Mouse (Mus musculus): Measurements from ENCODE around the gene Ly6g6d. TPM values are rescaled to one million over a fixed set of nuclear protein-coding genes. Genes with fewer than 3 reads are reported as not detected.

Ly6g6d gene
- polyA plus RNA-seq, 1 experiment from 2014 or later: 0.57 TPM

DNA sequence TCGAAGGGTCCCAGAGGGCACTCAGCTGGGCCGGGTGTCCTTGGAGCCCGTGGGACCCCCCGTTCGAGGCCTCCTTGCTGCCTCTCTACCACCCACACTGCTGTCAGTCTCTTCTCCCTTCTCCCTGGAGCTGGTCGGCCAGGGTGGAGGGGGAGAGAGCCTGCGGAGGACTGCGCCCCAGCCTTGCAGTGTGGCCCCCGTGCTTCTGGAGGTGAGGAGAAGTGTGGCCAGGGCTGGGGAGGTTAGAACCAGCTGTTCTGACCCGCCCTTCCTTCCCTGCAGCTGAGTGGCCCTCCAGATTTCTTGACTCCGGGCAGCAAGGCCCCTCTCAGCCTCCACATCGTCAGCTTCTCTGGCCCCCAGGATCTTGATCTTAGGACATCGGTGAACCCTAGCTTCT is 53.6 kb downstream of the Ly6g6d start:
- WGBS: 84% methylated on average over 12 of the region's 13 CpGs
- H3K27ac ChIP-seq (ENCODE audit: low read length): no peak overlapping the region
- H3K9me3 ChIP-seq (replicated peaks; ENCODE audit: control insufficient read depth, low read length, poor library complexity, severe bottlenecking): no peaks in the 10 kb centered on the region
- H3K4me2 ChIP-seq (ENCODE audit: low read length): no peak overlapping the region
- no peaks in the 10 kb centered on the region for H3K36me3 ChIP-seq (ENCODE audit: control insufficient read depth, insufficient read depth, low read length)
- H3K4me1 ChIP-seq (ENCODE audit: control insufficient read depth, insufficient read depth, low read length): no peaks in the 10 kb centered on the region; the same call in 1 of the 2 replicates
- H3K9ac ChIP-seq (ENCODE audit: low read depth, low read length): no peak overlapping the region
- H3K27me3 ChIP-seq (ENCODE audit: control insufficient read depth, insufficient read depth, low read depth, low read length): no peaks in the 10 kb centered on the region
- no peak overlapping the region for H3K4me3 ChIP-seq (ENCODE audit: low read depth, low read length)
- ATAC-seq: no peak

DNA sequence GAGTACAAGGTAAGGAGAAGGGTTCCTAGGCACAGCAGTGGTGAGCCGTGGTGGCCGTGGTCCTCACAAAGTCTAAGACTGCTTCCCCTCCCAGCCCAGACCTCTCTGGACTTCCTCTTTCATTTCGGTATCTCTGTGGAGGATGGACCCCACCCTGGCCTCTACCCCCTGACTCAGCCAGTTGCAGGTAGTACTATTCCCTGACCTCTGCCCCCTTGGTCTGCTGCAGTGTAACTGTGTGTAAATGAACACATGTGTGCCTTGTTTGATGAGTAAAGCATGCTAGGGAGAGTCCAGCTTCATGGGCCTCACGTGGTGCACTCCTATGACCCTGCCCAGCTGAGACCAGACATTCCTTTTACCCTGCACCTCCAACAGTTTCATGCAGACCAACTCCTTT is 54.1 kb downstream of the Ly6g6d start:
- no peak for ATAC-seq
- 84% methylated on average over 4 of the region's 4 CpGs for WGBS
- Histone ChIP-seq H3K36me3 (ENCODE audit: control insufficient read depth, insufficient read depth, low read length) (no peaks in the 10 kb centered on the region), H3K9me3 (replicated peaks; ENCODE audit: control insufficient read depth, low read length, poor library complexity, severe bottlenecking) (no peaks in the 10 kb centered on the region), H3K27me3 (ENCODE audit: control insufficient read depth, insufficient read depth, low read depth, low read length) (no peaks in the 10 kb centered on the region), H3K4me1 (ENCODE audit: control insufficient read depth, insufficient read depth, low read length) (no peaks in the 10 kb centered on the region; the same call in 1 of the 2 replicates), H3K9ac (ENCODE audit: low read depth, low read length) (no peak overlapping the region), H3K27ac (ENCODE audit: low read length) (no peak overlapping the region), H3K4me2 (ENCODE audit: low read length) (no peak overlapping the region), H3K4me3 (ENCODE audit: low read depth, low read length) (no peak overlapping the region)

DNA sequence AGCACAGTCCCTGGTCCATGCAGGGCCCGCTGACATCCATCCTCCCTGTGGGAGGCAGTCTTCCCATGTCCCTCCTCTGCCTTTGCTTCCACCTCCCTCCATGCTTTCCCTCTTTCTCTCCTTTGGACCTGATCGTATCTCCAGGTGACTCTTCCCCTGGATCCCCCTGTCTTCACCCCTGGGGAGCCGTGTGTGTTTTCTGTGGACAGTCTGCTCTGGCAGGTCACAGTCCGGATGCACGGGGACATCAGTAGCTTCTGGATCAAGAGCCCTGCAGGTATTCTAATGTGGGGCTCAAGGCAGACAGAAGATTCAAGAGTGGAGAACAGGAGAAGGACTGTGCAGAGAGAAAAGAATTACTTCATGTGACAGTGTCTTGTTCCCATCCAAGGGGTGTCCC is 54.6 kb downstream of the Ly6g6d start:
- no peak for ATAC-seq
- Histone ChIP-seq H3K27ac (ENCODE audit: low read length) (no peak overlapping the region), H3K4me2 (ENCODE audit: low read length) (no peak overlapping the region), H3K27me3 (ENCODE audit: control insufficient read depth, insufficient read depth, low read depth, low read length) (no peaks in the 10 kb centered on the region), H3K36me3 (ENCODE audit: control insufficient read depth, insufficient read depth, low read length) (no peaks in the 10 kb centered on the region), H3K4me3 (ENCODE audit: low read depth, low read length) (no peak overlapping the region), H3K4me1 (ENCODE audit: control insufficient read depth, insufficient read depth, low read length) (no peaks in the 10 kb centered on the region; the same call in 1 of the 2 replicates), H3K9ac (ENCODE audit: low read depth, low read length) (no peak overlapping the region), H3K9me3 (replicated peaks; ENCODE audit: control insufficient read depth, low read length, poor library complexity, severe bottlenecking) (no peaks in the 10 kb centered on the region)
- 82% methylated on average over 5 of the region's 5 CpGs for WGBS

DNA sequence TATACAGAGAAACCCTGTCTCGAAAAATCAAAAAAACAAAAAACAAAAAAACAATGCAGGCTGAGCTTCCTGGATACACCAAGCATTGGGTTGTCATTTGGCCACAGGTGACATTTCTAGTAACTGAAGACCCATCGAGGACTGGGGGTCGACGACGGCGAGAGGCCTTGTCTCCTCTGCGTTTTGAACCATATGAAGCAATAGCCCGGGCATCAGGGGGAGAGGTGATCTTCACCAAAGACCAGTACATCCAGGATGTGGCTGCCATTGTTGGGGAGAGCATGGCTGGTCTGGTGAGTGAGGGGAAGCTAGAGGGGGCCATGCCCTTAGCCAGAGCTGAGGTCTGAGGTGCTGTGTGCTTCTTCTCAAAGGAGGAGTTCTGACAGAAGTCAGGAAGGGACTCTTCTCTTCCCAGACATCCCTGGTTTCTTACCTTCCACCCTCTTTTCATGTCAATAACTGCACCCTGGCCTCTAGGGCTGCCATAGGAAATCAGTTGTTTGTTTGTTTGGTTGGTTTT is 55.3 kb downstream of the Ly6g6d start:
- Histone ChIP-seq H3K4me2 (ENCODE audit: low read length) (no peak overlapping the region), H3K36me3 (ENCODE audit: control insufficient read depth, insufficient read depth, low read length) (no peaks in the 10 kb centered on the region), H3K9ac (ENCODE audit: low read depth, low read length) (no peak overlapping the region), H3K4me1 (ENCODE audit: control insufficient read depth, insufficient read depth, low read length) (no peaks in the 10 kb centered on the region; the same call in 1 of the 2 replicates), H3K4me3 (ENCODE audit: low read depth, low read length) (no peak overlapping the region), H3K27me3 (ENCODE audit: control insufficient read depth, insufficient read depth, low read depth, low read length) (no peaks in the 10 kb centered on the region), H3K9me3 (replicated peaks; ENCODE audit: control insufficient read depth, low read length, poor library complexity, severe bottlenecking) (no peaks in the 10 kb centered on the region), H3K27ac (ENCODE audit: low read length) (no peak overlapping the region)
- WGBS: 96% methylated on average over 8 of the region's 8 CpGs
- no peak for ATAC-seq

DNA sequence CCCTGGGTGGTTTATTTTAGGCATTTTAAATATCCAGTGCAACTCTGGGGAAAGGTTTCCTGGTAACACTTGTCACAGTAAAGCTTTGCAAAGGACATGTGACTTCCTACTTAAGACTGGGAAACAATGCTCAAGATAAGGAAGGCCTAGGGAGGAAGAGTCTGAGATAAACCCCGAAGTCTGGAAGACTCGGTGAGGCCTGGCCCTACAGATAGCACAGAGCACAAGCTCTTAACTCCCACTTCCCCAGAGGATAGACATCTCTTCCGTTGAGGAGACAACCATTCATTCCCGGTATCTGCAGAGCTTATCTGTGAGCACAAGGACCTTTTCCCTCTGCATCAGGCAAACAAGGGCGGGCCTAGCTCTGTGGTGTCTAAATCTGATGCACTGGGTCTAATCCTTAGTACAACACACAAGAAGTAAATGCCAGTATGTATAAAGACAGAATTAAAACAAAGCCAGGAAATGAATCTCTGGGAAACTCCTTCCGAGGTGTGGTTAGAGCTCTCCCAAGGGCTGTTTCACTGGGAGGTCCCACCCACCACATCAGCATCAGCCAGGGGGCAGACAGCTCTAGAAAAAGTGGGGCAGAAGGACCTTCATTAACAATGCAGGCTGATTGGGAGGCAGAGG is 55.9 kb downstream of the Ly6g6d start:
- Histone ChIP-seq H3K4me1 (ENCODE audit: control insufficient read depth, insufficient read depth, low read length) (no peaks in the 10 kb centered on the region; the same call in 1 of the 2 replicates), H3K36me3 (ENCODE audit: control insufficient read depth, insufficient read depth, low read length) (no peaks in the 10 kb centered on the region), H3K27me3 (ENCODE audit: control insufficient read depth, insufficient read depth, low read depth, low read length) (no peaks in the 10 kb centered on the region), H3K4me3 (ENCODE audit: low read depth, low read length) (no peak overlapping the region), H3K9me3 (replicated peaks; ENCODE audit: control insufficient read depth, low read length, poor library complexity, severe bottlenecking) (no peaks in the 10 kb centered on the region), H3K9ac (ENCODE audit: low read depth, low read length) (no peak overlapping the region), H3K4me2 (ENCODE audit: low read length) (no peak overlapping the region), H3K27ac (ENCODE audit: low read length) (no peak overlapping the region)
- WGBS: 51% methylated on average over 6 of the region's 6 CpGs
- ATAC-seq: no peak

Other genes with a start within 250 kb of the Ly6g6d start
- 40.6 and 43.2 TPM in 2 replicates for gene Stk19, start 241.1 kb downstream of the Ly6g6d start, polyA plus RNA-seq (2015; fragmentation: Nextera tagmentation; extraction: Ambion mirVana)
- 73.1 and 73.2 TPM in 2 replicates for gene Dxo, start 241.0 kb downstream of the Ly6g6d start, polyA plus RNA-seq (2015; fragmentation: Nextera tagmentation; extraction: Ambion mirVana)
- gene Skiv2l, start 227.9 kb downstream of the Ly6g6d start, polyA plus RNA-seq (2015; fragmentation: Nextera tagmentation; extraction: Ambion mirVana): 62.1 and 62.4 TPM in 2 replicates
- gene Nelfe, start 227.7 kb downstream of the Ly6g6d start, polyA plus RNA-seq (2015; fragmentation: Nextera tagmentation; extraction: Ambion mirVana): 79.8 and 86.5 TPM in 2 replicates
- gene Cfb, start 215.5 kb downstream of the Ly6g6d start, polyA plus RNA-seq (2015; fragmentation: Nextera tagmentation; extraction: Ambion mirVana): 0.51 and 1.4 TPM in 2 replicates
- 12.4 and 13.1 TPM in 2 replicates for gene Zbtb12, start 198.6 kb downstream of the Ly6g6d start, polyA plus RNA-seq (2015; fragmentation: Nextera tagmentation; extraction: Ambion mirVana)
- gene Gm20547, start 196.0 kb downstream of the Ly6g6d start, polyA plus RNA-seq (2015; fragmentation: Nextera tagmentation; extraction: Ambion mirVana): 0.16 TPM in 1 of 2 replicates, not detected in the other
- gene C2, start 179.8 kb downstream of the Ly6g6d start, polyA plus RNA-seq (2015; fragmentation: Nextera tagmentation; extraction: Ambion mirVana): 1.6 and 2.4 TPM in 2 replicates
- 99.8 and 102 TPM in 2 replicates for gene Ehmt2, start 179.6 kb downstream of the Ly6g6d start, polyA plus RNA-seq (2015; fragmentation: Nextera tagmentation; extraction: Ambion mirVana)
- 0.09 TPM in 1 of 2 replicates, not detected in the other for gene Slc44a4, start 163.6 kb downstream of the Ly6g6d start, polyA plus RNA-seq (2015; fragmentation: Nextera tagmentation; extraction: Ambion mirVana)
- gene Neu1, start 146.8 kb downstream of the Ly6g6d start, polyA plus RNA-seq (2015; fragmentation: Nextera tagmentation; extraction: Ambion mirVana): 38.6 and 42.3 TPM in 2 replicates
- gene Hspa1b, start 118.8 kb downstream of the Ly6g6d start, polyA plus RNA-seq (2015; fragmentation: Nextera tagmentation; extraction: Ambion mirVana): 0.24 TPM in 1 of 2 replicates, not detected in the other
- not detected in 2 replicates for gene Gm20481, start 108.2 kb downstream of the Ly6g6d start, polyA plus RNA-seq (2015; fragmentation: Nextera tagmentation; extraction: Ambion mirVana)
- 13.4 and 19.3 TPM in 2 replicates for gene Hspa1a, start 105.9 kb downstream of the Ly6g6d start, polyA plus RNA-seq (2015; fragmentation: Nextera tagmentation; extraction: Ambion mirVana)
- 2.0 and 2.4 TPM in 2 replicates for gene Hspa1l, start 105.4 kb downstream of the Ly6g6d start, polyA plus RNA-seq (2015; fragmentation: Nextera tagmentation; extraction: Ambion mirVana)
- gene Lsm2, start 96.2 kb downstream of the Ly6g6d start, polyA plus RNA-seq (2015; fragmentation: Nextera tagmentation; extraction: Ambion mirVana): 97.2 and 107 TPM in 2 replicates
- 54.8 and 56.5 TPM in 2 replicates for gene Vars, start 77.1 kb downstream of the Ly6g6d start, polyA plus RNA-seq (2015; fragmentation: Nextera tagmentation; extraction: Ambion mirVana)
- 0.16 and 0.26 TPM in 2 replicates for gene Vwa7, start 61.5 kb downstream of the Ly6g6d start, polyA plus RNA-seq (2015; fragmentation: Nextera tagmentation; extraction: Ambion mirVana)
- 0.71 and 1.1 TPM in 2 replicates for gene Sapcd1, start 50.0 kb downstream of the Ly6g6d start, polyA plus RNA-seq (2015; fragmentation: Nextera tagmentation; extraction: Ambion mirVana)
- gene Msh5, start 31.3 kb downstream of the Ly6g6d start, polyA plus RNA-seq (2015; fragmentation: Nextera tagmentation; extraction: Ambion mirVana): 1.9 and 2.4 TPM in 2 replicates
- gene Clic1, start 28.1 kb downstream of the Ly6g6d start, polyA plus RNA-seq (2015; fragmentation: Nextera tagmentation; extraction: Ambion mirVana): 51.2 and 54.7 TPM in 2 replicates
- 312 and 341 TPM in 2 replicates for gene Ddah2, start 19.0 kb downstream of the Ly6g6d start, polyA plus RNA-seq (2015; fragmentation: Nextera tagmentation; extraction: Ambion mirVana)
- 0.30 TPM in 1 of 2 replicates, not detected in the other for gene Ly6g6c, start 12.7 kb downstream of the Ly6g6d start, polyA plus RNA-seq (2015; fragmentation: Nextera tagmentation; extraction: Ambion mirVana)
- gene Mpig6b, start 11.9 kb downstream of the Ly6g6d start, polyA plus RNA-seq (2015; fragmentation: Nextera tagmentation; extraction: Ambion mirVana): 0.12 and 0.15 TPM in 2 replicates
- gene Ly6g6e, start 1.2 kb downstream of the Ly6g6d start, polyA plus RNA-seq (2015; fragmentation: Nextera tagmentation; extraction: Ambion mirVana): 0.26 and 0.31 TPM in 2 replicates
- gene Ly6g6f, start 7.5 kb upstream of the Ly6g6d start, polyA plus RNA-seq (2015; fragmentation: Nextera tagmentation; extraction: Ambion mirVana): not detected in 2 replicates
- gene Abhd16a, start 11.2 kb upstream of the Ly6g6d start, polyA plus RNA-seq (2015; fragmentation: Nextera tagmentation; extraction: Ambion mirVana): 105 and 107 TPM in 2 replicates
- not detected in 2 replicates for gene Ly6g5c, start 30.2 kb upstream of the Ly6g6d start, polyA plus RNA-seq (2015; fragmentation: Nextera tagmentation; extraction: Ambion mirVana)
- gene Ly6g5b, start 37.4 kb upstream of the Ly6g6d start, polyA plus RNA-seq (2015; fragmentation: Nextera tagmentation; extraction: Ambion mirVana): 1.5 TPM in 2 replicates
- gene Gpank1, start 43.4 kb upstream of the Ly6g6d start, polyA plus RNA-seq (2015; fragmentation: Nextera tagmentation; extraction: Ambion mirVana): 24.3 and 26.4 TPM in 2 replicates
- gene Csnk2b, start 44.0 kb upstream of the Ly6g6d start, polyA plus RNA-seq (2015; fragmentation: Nextera tagmentation; extraction: Ambion mirVana): 315 and 331 TPM in 2 replicates
- gene D17H6S53E, start 48.3 kb upstream of the Ly6g6d start, polyA plus RNA-seq (2015; fragmentation: Nextera tagmentation; extraction: Ambion mirVana): 7.8 and 8.7 TPM in 2 replicates
- 0.24 and 0.29 TPM in 2 replicates for gene Apom, start 54.0 kb upstream of the Ly6g6d start, polyA plus RNA-seq (2015; fragmentation: Nextera tagmentation; extraction: Ambion mirVana)
- 70.5 and 75.7 TPM in 2 replicates for gene Bag6, start 57.1 kb upstream of the Ly6g6d start, polyA plus RNA-seq (2015; fragmentation: Nextera tagmentation; extraction: Ambion mirVana)
- gene Prrc2a, start 86.8 kb upstream of the Ly6g6d start, polyA plus RNA-seq (2015; fragmentation: Nextera tagmentation; extraction: Ambion mirVana): 148 and 167 TPM in 2 replicates
- gene Aif1, start 98.0 kb upstream of the Ly6g6d start, polyA plus RNA-seq (2015; fragmentation: Nextera tagmentation; extraction: Ambion mirVana): 6.2 and 6.9 TPM in 2 replicates
- gene Lst1, start 110.4 kb upstream of the Ly6g6d start, polyA plus RNA-seq (2015; fragmentation: Nextera tagmentation; extraction: Ambion mirVana): 4.7 and 5.9 TPM in 2 replicates
- gene Ltb, start 116.4 kb upstream of the Ly6g6d start, polyA plus RNA-seq (2015; fragmentation: Nextera tagmentation; extraction: Ambion mirVana): 0.48 and 0.62 TPM in 2 replicates
- gene Tnf, start 123.9 kb upstream of the Ly6g6d start, polyA plus RNA-seq (2015; fragmentation: Nextera tagmentation; extraction: Ambion mirVana): not detected in 2 replicates
- gene Lta, start 127.3 kb upstream of the Ly6g6d start, polyA plus RNA-seq (2015; fragmentation: Nextera tagmentation; extraction: Ambion mirVana): 0.45 and 1.1 TPM in 2 replicates
- gene Gm16181, start 142.8 kb upstream of the Ly6g6d start, polyA plus RNA-seq (2015; fragmentation: Nextera tagmentation; extraction: Ambion mirVana): 0.38 and 0.57 TPM in 2 replicates
- 111 and 139 TPM in 2 replicates for gene Atp6v1g2, start 155.6 kb upstream of the Ly6g6d start, polyA plus RNA-seq (2015; fragmentation: Nextera tagmentation; extraction: Ambion mirVana)
- 9.2 and 9.4 TPM in 2 replicates for gene Nfkbil1, start 157.7 kb upstream of the Ly6g6d start, polyA plus RNA-seq (2015; fragmentation: Nextera tagmentation; extraction: Ambion mirVana)
- gene Ddx39b, start 163.7 kb upstream of the Ly6g6d start, polyA plus RNA-seq (2015; fragmentation: Nextera tagmentation; extraction: Ambion mirVana): 339 and 357 TPM in 2 replicates
- gene H2-D1, start 184.7 kb upstream of the Ly6g6d start, polyA plus RNA-seq (2015; fragmentation: Nextera tagmentation; extraction: Ambion mirVana): 82.5 and 109 TPM in 2 replicates
- 0.38 and 0.52 TPM in 2 replicates for gene H2-Q1, start 242.3 kb upstream of the Ly6g6d start, polyA plus RNA-seq (2015; fragmentation: Nextera tagmentation; extraction: Ambion mirVana)

Measured in midbrain, embryonic 16.5 days (tissue).